Mouse (Mus musculus): ENCODE results near the gene Cmbl. TPM values are rescaled to one million over a fixed set of nuclear protein-coding genes. Genes with fewer than 3 reads are reported as not detected.

Cmbl gene
- total and polyA plus RNA-seq, 2 experiments from 2014 or later: 21.2 to 24.9 TPM

GRCm38 (mm10) chr15:31540513-31540802 lies 24.7 kb upstream of the Cmbl start:
- Histone ChIP-seq H3K27ac (no peak overlapping the region), H3K4me2 (ENCODE audit: low read depth, low read length) (no peak overlapping the region), H3K27me3 (ENCODE audit: insufficient read depth, low read length) (no peaks in the 10 kb centered on the region), H3K4me1 (ENCODE audit: insufficient read depth, low read length) (peaks cover 12% of the 10 kb centered on the region), H3K9ac (replicated peaks; ENCODE audit: low read length) (no peak overlapping the region), H3K4me3 (ENCODE audit: low read length) (no peak overlapping the region), H3K9me3 (ENCODE audit: low read length) (no peaks in the 10 kb centered on the region), H3K36me3 (ENCODE audit: insufficient read depth, low read length) (no peaks in the 10 kb centered on the region)
- TF ChIP-seq CTCF (IDR thresholded peaks at IDR 0.05; ENCODE audit: low read depth): no peak
- ATAC-seq (no peak), DNase-seq (ENCODE audit: low spot score) (no peak)
- WGBS: 64% methylated on average over 1 of the region's 1 CpGs

- no peak for ATAC-seq
- H3K27me3 ChIP-seq (ENCODE audit: insufficient read depth, low read length): no peaks in the 10 kb centered on the region
- 8% methylated on average over 10 of the region's 10 CpGs for WGBS
- peak overlapping the region; percentile 15; the same call in 1 of the 2 replicates for H3K27ac ChIP-seq
- H3K4me2 ChIP-seq (ENCODE audit: low read depth, low read length): no peak overlapping the region
- H3K9ac ChIP-seq (replicated peaks; ENCODE audit: low read length): no peak overlapping the region
- no peaks in the 10 kb centered on the region for H3K36me3 ChIP-seq (ENCODE audit: insufficient read depth, low read length)
- TF ChIP-seq CTCF (IDR thresholded peaks at IDR 0.05; ENCODE audit: low read depth): no peak
- H3K4me1 ChIP-seq (ENCODE audit: insufficient read depth, low read length): no peaks in the 10 kb centered on the region; the same call in none of the 2 replicates
- DNase-seq (ENCODE audit: low spot score): peak; percentile 11
- no peak overlapping the region for H3K4me3 ChIP-seq (ENCODE audit: low read length)
- H3K9me3 ChIP-seq (ENCODE audit: low read length): no peaks in the 10 kb centered on the region
These were observed 22.9 kb upstream of the Cmbl start for GRCm38 (mm10) chr15:31542013-31542958.

GRCm38 (mm10) chr15:31543246-31543645 lies 21.9 kb upstream of the Cmbl start:
- TF ChIP-seq CTCF (IDR thresholded peaks at IDR 0.05; ENCODE audit: low read depth): no peak
- ATAC-seq: no peak

GRCm38 (mm10) chr15:31545058-31545457 lies 20.1 kb upstream of the Cmbl start:
- H3K9me3 ChIP-seq (ENCODE audit: low read length): no peaks in the 10 kb centered on the region
- no peaks in the 10 kb centered on the region for H3K36me3 ChIP-seq (ENCODE audit: insufficient read depth, low read length)
- H3K4me2 ChIP-seq (ENCODE audit: low read depth, low read length): no peak overlapping the region
- H3K27ac ChIP-seq: no peak overlapping the region
- no peak overlapping the region for H3K9ac ChIP-seq (replicated peaks; ENCODE audit: low read length)
- no peak overlapping the region for H3K4me3 ChIP-seq (ENCODE audit: low read length)
- no peaks in the 10 kb centered on the region; the same call in none of the 2 replicates for H3K4me1 ChIP-seq (ENCODE audit: insufficient read depth, low read length)
- TF ChIP-seq CTCF (IDR thresholded peaks at IDR 0.05; ENCODE audit: low read depth): no peak
- no peak for ATAC-seq
- WGBS: 63% methylated on average over 1 of the region's 1 CpGs
- no peaks in the 10 kb centered on the region for H3K27me3 ChIP-seq (ENCODE audit: insufficient read depth, low read length)
- no peak for DNase-seq (ENCODE audit: low spot score)

More at GRCm38 (mm10) chr15:31543246-31543645, 21.9 kb upstream of the Cmbl start:
- no peaks in the 10 kb centered on the region for H3K27me3 ChIP-seq (ENCODE audit: insufficient read depth, low read length)
- no peak overlapping the region for H3K27ac ChIP-seq
- H3K4me2 ChIP-seq (ENCODE audit: low read depth, low read length): no peak overlapping the region
- H3K9me3 ChIP-seq (ENCODE audit: low read length): no peaks in the 10 kb centered on the region
- H3K4me3 ChIP-seq (ENCODE audit: low read length): no peak overlapping the region
- H3K36me3 ChIP-seq (ENCODE audit: insufficient read depth, low read length): no peaks in the 10 kb centered on the region
- WGBS: 13% methylated on average over 3 of the region's 3 CpGs
- no peak overlapping the region for H3K9ac ChIP-seq (replicated peaks; ENCODE audit: low read length)
- H3K4me1 ChIP-seq (ENCODE audit: insufficient read depth, low read length): no peaks in the 10 kb centered on the region; the same call in none of the 2 replicates
- no peak for DNase-seq (ENCODE audit: low spot score)

- Histone ChIP-seq H3K27me3 (ENCODE audit: insufficient read depth, low read length) (no peaks in the 10 kb centered on the region), H3K9me3 (ENCODE audit: low read length) (no peaks in the 10 kb centered on the region), H3K9ac (replicated peaks; ENCODE audit: low read length) (no peak overlapping the region), H3K4me3 (ENCODE audit: low read length) (no peak overlapping the region), H3K36me3 (ENCODE audit: insufficient read depth, low read length) (no peaks in the 10 kb centered on the region), H3K4me2 (ENCODE audit: low read depth, low read length) (no peak overlapping the region), H3K27ac (no peak overlapping the region), H3K4me1 (ENCODE audit: insufficient read depth, low read length) (no peaks in the 10 kb centered on the region; the same call in none of the 2 replicates)
- 79% methylated on average over 6 of the region's 6 CpGs for WGBS
- ATAC-seq: no peak
- TF ChIP-seq CTCF (IDR thresholded peaks at IDR 0.05; ENCODE audit: low read depth): no peak
- DNase-seq (ENCODE audit: low spot score): no peak
These were observed 18.9 kb upstream of the Cmbl start for GRCm38 (mm10) chr15:31546291-31546690.

- WGBS: 78% methylated on average over 5 of the region's 5 CpGs
- ATAC-seq: no peak
These were observed 17.8 kb upstream of the Cmbl start for GRCm38 (mm10) chr15:31547421-31547820.

GRCm38 (mm10) chr15:31550381-31550780 lies 14.8 kb upstream of the Cmbl start:
- Histone ChIP-seq H3K4me2 (ENCODE audit: low read depth, low read length) (no peak overlapping the region), H3K27ac (no peak overlapping the region), H3K9ac (replicated peaks; ENCODE audit: low read length) (no peak overlapping the region), H3K4me3 (ENCODE audit: low read length) (no peak overlapping the region), H3K27me3 (ENCODE audit: insufficient read depth, low read length) (no peaks in the 10 kb centered on the region), H3K4me1 (ENCODE audit: insufficient read depth, low read length) (no peaks in the 10 kb centered on the region), H3K9me3 (ENCODE audit: low read length) (no peaks in the 10 kb centered on the region), H3K36me3 (ENCODE audit: insufficient read depth, low read length) (no peaks in the 10 kb centered on the region)
- DNase-seq (ENCODE audit: low spot score) (no peak), ATAC-seq (no peak)
- TF ChIP-seq CTCF (IDR thresholded peaks at IDR 0.05; ENCODE audit: low read depth): no peak
- WGBS: 76% methylated on average over 4 of the region's 4 CpGs

More at GRCm38 (mm10) chr15:31547421-31547820, 17.8 kb upstream of the Cmbl start:
- no peaks in the 10 kb centered on the region for H3K9me3 ChIP-seq (ENCODE audit: low read length)
- no peaks in the 10 kb centered on the region for H3K27me3 ChIP-seq (ENCODE audit: insufficient read depth, low read length)
- no peaks in the 10 kb centered on the region for H3K36me3 ChIP-seq (ENCODE audit: insufficient read depth, low read length)
- no peak for DNase-seq (ENCODE audit: low spot score)
- H3K9ac ChIP-seq (replicated peaks; ENCODE audit: low read length): no peak overlapping the region
- H3K4me3 ChIP-seq (ENCODE audit: low read length): no peak overlapping the region
- H3K27ac ChIP-seq: no peak overlapping the region
- no peak for TF ChIP-seq CTCF (IDR thresholded peaks at IDR 0.05; ENCODE audit: low read depth)
- no peaks in the 10 kb centered on the region; the same call in none of the 2 replicates for H3K4me1 ChIP-seq (ENCODE audit: insufficient read depth, low read length)
- H3K4me2 ChIP-seq (ENCODE audit: low read depth, low read length): no peak overlapping the region

All from hindbrain, postnatal 0 days (tissue).